Mouse (Mus musculus) midbrain, postnatal 0 days (tissue): Measurements from ENCODE around the gene Etv6. TPM values are rescaled to one million over a fixed set of nuclear protein-coding genes. Genes with fewer than 3 reads are reported as not detected.

Source experiments
- ATAC-seq: fragments of 200-750 bp; cut with Nextera tagmentation; 2 replicates; pipeline ENCODE4 v1.8.0; 2017; ENCODE audit warnings: moderate number of reproducible peaks, mild to moderate bottlenecking, moderate TSS enrichment, moderate library complexity; ENCODE audit not compliant: low FRiP score
- DNase-seq: peaks from one replicate; pipeline ENCODE4 v3.0.0-alpha.2; 2015; ENCODE audit warnings: low spot score
- H3K27ac ChIP-seq: fragments of 300-500 bp; sonication (generic); 2 replicates; pipeline ENCODE4 v1.5.1; 2014; ENCODE audit warnings: low read depth, mild to moderate bottlenecking, low read length, mixed read lengths
- H3K27me3 ChIP-seq: fragments of 300-500 bp; sonication (generic); 2 replicates; pipeline ENCODE4 v1.6.1; 2014; ENCODE audit warnings: low read length, control low read depth, mixed read lengths; ENCODE audit not compliant: insufficient read depth
- H3K36me3 ChIP-seq: fragments of 300-500 bp; sonication (generic); 2 replicates; pipeline ENCODE4 v1.6.1; 2014; ENCODE audit warnings: low read length, control low read depth, mixed read lengths; ENCODE audit not compliant: insufficient read depth
- H3K4me1 ChIP-seq: fragments of 300-500 bp; sonication (generic); 2 replicates; pipeline ENCODE4 v1.6.1; 2014; ENCODE audit warnings: mild to moderate bottlenecking, control low read depth, antibody characterized with exemption, low read length, mixed read lengths; ENCODE audit not compliant: insufficient read depth
- H3K4me2 ChIP-seq: fragments of 300-500 bp; sonication (generic); 2 replicates; pipeline ENCODE4 v1.6.1; 2014; ENCODE audit warnings: low read depth, mild to moderate bottlenecking, low read length, mixed read lengths; ENCODE audit not compliant: poor library complexity, severe bottlenecking
- H3K4me3 ChIP-seq: fragments of 300-500 bp; sonication (generic); 2 replicates; pipeline ENCODE4 v1.5.1; 2014; ENCODE audit warnings: low read depth, mild to moderate bottlenecking, low read length, moderate library complexity
- H3K9ac ChIP-seq: fragments of 300-500 bp; sonication (generic); replicated peaks from 2 replicates; pipeline ENCODE4 v1.6.1; 2014; ENCODE audit warnings: mild to moderate bottlenecking, low read length, moderate library complexity, mixed read lengths; ENCODE audit not compliant: poor library complexity, severe bottlenecking
- H3K9me3 ChIP-seq: fragments of 300-500 bp; sonication (generic); 2 replicates; pipeline ENCODE4 v1.6.1; 2016; ENCODE audit warnings: low read length, control low read depth
- CTCF ChIP-seq: IDR thresholded peaks from 2 replicates; pipeline ENCODE4 v1.5.1; 2016; ENCODE audit warnings: antibody characterized with exemption, mild to moderate bottlenecking
- WGBS: fragments of 180-500 bp; shearing (Covaris S2); extraction: QIAGEN DNeasy Blood & Tissue Kit; methylation state at CpG from one replicate; pipeline ENCODE4 v1.1.7; 2014; 5-methylcytosine and 5-hydroxymethylcytosine counted together
- polyA plus RNA-seq: library from polyadenylated mRNA; unstranded; fragments of >200 nt; fragmentation: Nextera tagmentation; extraction: Ambion mirVana; gene quantifications from 2 replicates; pipeline ENCODE4 v1.2.1, GENCODE M21; 2015
- total RNA-seq: library from RNA; depleted of rRNA; stranded (reverse); fragments of >200 nt; gene quantifications from 2 replicates; pipeline ENCODE4 v1.2.3, GENCODE M21; 2014

Etv6 gene
- total and polyA plus RNA-seq, 2 experiments from 2014 or later = 2.9 to 7.2 TPM

GRCm38 (mm10) chr6:134134821-134135323 lies 99.4 kb downstream of the Etv6 start:
- DNase-seq = no peak
- WGBS = 89% methylated on average over 9 of the region's 9 CpGs
- H3K9ac ChIP-seq = no peak overlapping the region
- H3K4me2 ChIP-seq = no peak overlapping the region
- ATAC-seq = no peak
- no peaks in the 10 kb centered on the region for H3K9me3 ChIP-seq
- no peaks in the 10 kb centered on the region for H3K4me1 ChIP-seq
- H3K27ac ChIP-seq = no peak overlapping the region
- no peak overlapping the region for H3K4me3 ChIP-seq
- no peaks in the 10 kb centered on the region for H3K27me3 ChIP-seq
- H3K36me3 ChIP-seq = no peaks in the 10 kb centered on the region
- TF ChIP-seq CTCF = no peak

GRCm38 (mm10) chr6:134136315-134136714 lies 100.8 kb downstream of the Etv6 start:
- Histone ChIP-seq H3K9me3 (no peaks in the 10 kb centered on the region), H3K27me3 (no peaks in the 10 kb centered on the region), H3K27ac (no peak overlapping the region), H3K4me1 (no peaks in the 10 kb centered on the region), H3K4me3 (no peak overlapping the region), H3K4me2 (no peak overlapping the region), H3K36me3 (no peaks in the 10 kb centered on the region), H3K9ac (no peak overlapping the region)
- DNase-seq (no peak), ATAC-seq (no peak)
- 89% methylated on average over 3 of the region's 3 CpGs for WGBS
- no peak for TF ChIP-seq CTCF

- DNase-seq = no peak
- TF ChIP-seq CTCF = no peak
- Histone ChIP-seq H3K4me1 (no peaks in the 10 kb centered on the region), H3K4me2 (no peak overlapping the region), H3K27me3 (no peaks in the 10 kb centered on the region), H3K27ac (no peak overlapping the region), H3K9ac (no peak overlapping the region), H3K36me3 (no peaks in the 10 kb centered on the region), H3K9me3 (no peaks in the 10 kb centered on the region), H3K4me3 (no peak overlapping the region)
- no peak for ATAC-seq
- WGBS = 85% methylated on average over 3 of the region's 3 CpGs
Observed at GRCm38 (mm10) chr6:134139359-134139758, 103.9 kb downstream of the Etv6 start.

- Histone ChIP-seq H3K9ac (0 out of 2 replicates have a peak overlapping the region, but pooled peaks have one; percentile 33), H3K36me3 (no peaks in the 10 kb centered on the region), H3K4me1 (no peaks in the 10 kb centered on the region), H3K9me3 (no peaks in the 10 kb centered on the region), H3K27me3 (no peaks in the 10 kb centered on the region), H3K4me3 (no peak overlapping the region), H3K27ac (no peak overlapping the region), H3K4me2 (no peak overlapping the region)
- ATAC-seq (no peak), DNase-seq (no peak)
- TF ChIP-seq CTCF = peak; percentile 16; the same call in 1 of the 2 replicates
- 64% methylated on average over 16 of the region's 16 CpGs for WGBS
Observed at GRCm38 (mm10) chr6:134140718-134141615, 105.5 kb downstream of the Etv6 start.

- Histone ChIP-seq H3K4me3 (no peak overlapping the region), H3K27ac (no peak overlapping the region), H3K9me3 (no peaks in the 10 kb centered on the region), H3K9ac (0 out of 2 replicates have a peak overlapping the region, but pooled peaks have one; percentile 33), H3K27me3 (no peaks in the 10 kb centered on the region), H3K4me2 (no peak overlapping the region), H3K36me3 (no peaks in the 10 kb centered on the region), H3K4me1 (no peaks in the 10 kb centered on the region)
- ATAC-seq (no peak), DNase-seq (no peak)
- 70% methylated on average over 1 of the region's 1 CpGs for WGBS
- no peak for TF ChIP-seq CTCF
Observed at GRCm38 (mm10) chr6:134141616-134142165, 106.2 kb downstream of the Etv6 start.

GRCm38 (mm10) chr6:134142700-134143099 lies 107.2 kb downstream of the Etv6 start:
- no peak for DNase-seq
- no peak overlapping the region for H3K9ac ChIP-seq

More at GRCm38 (mm10) chr6:134142700-134143099, 107.2 kb downstream of the Etv6 start:
- H3K9me3 ChIP-seq = no peaks in the 10 kb centered on the region
- no peak for ATAC-seq
- no peaks in the 10 kb centered on the region for H3K27me3 ChIP-seq
- no peak overlapping the region for H3K4me2 ChIP-seq
- peaks cover 3% of the 10 kb centered on the region; the same call in 1 of the 2 replicates for H3K4me1 ChIP-seq
- H3K27ac ChIP-seq = no peak overlapping the region
- WGBS = 71% methylated on average over 11 of the region's 11 CpGs
- H3K4me3 ChIP-seq = no peak overlapping the region
- no peak for TF ChIP-seq CTCF
- H3K36me3 ChIP-seq = no peaks in the 10 kb centered on the region
